Mouse (Mus musculus): Measurements from ENCODE around the gene Metap2.

DNA sequence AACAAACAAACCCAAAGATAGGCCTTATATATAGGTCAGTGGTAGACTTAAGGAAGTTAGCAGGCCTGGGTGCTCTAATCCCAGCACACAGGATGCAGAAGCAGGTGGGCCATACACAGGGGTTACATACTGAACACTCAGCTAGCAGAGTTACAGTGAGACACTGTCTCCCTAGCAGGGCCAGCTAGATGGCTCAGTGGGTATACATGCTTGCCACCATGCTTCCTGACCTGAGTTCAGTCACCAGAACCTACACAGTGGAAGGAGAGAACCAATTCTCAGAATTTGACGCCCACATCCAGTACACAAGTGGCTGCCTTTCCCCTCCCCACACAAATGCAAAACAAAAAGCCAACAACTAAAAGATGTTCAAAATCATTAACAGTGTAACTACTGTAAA lies 20.1 kb downstream of the Metap2 start:
- TF ChIP-seq POLR2A (IDR thresholded peaks at IDR 0.05; ENCODE audit: borderline replicate concordance, control insufficient read depth, low read depth, low read length) (no peak), CTCF (IDR thresholded peaks at IDR 0.05; ENCODE audit: control insufficient read depth, insufficient read depth, low read length) (no peak)
